Mouse (Mus musculus) gonadal fat pad, adult 2 months (tissue): ENCODE measurements around the gene Rbm14. TPM values are rescaled to one million over a fixed set of nuclear protein-coding genes. Genes with fewer than 3 reads are reported as not detected.
A peak's percentile ranks its signal among the peaks of the same experiment; 100 is the strongest.
"Not testable (repeated sequence)": the region's sequence is repeated elsewhere in the genome, so short reads cannot be mapped to it uniquely, and the experiment has no call there.

Experiments used
- DNase-seq: peaks from one replicate; pipeline ENCODE4 v3.0.0-alpha.2; 2012; ENCODE audit warnings: low read depth
- polyA plus RNA-seq: library from polyadenylated mRNA; depleted of rRNA; stranded (reverse); fragments of >200 nt; gene quantifications from 2 replicates; pipeline ENCODE4 v1.2.3, GENCODE M21; 2012

The Rbm14 gene
- polyA plus RNA-seq, 1 experiment: 35.1 TPM

DNA sequence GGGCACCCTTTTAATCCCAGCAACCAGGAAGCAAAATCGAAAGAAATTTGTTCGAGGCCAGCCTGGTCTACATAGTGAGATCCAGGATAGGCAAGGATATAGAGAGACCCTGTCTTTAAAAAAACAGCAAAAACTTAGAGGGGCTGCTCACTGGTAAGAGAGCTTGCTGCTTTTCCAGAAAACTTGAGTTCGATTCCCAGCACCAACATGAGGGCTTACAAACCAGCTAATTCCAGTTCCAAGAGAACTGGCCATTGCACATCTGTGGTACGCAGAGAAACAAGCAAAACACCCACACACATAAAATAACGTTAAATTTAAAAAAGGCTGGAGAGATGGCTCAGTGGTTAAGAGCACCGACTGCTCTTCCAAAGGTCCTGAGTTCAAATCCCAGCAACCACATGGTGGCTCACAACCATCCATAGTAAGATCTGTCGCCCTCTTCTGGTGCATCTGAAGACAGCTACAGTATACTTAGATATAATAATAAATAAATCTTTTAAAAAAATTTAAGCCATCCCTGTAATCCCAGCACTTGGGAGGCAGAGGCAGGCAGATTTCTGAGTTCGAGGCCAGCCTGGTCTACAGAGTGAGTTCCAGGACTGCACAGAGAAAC, 1.0 kb upstream of the Rbm14 start:
- not testable (repeated sequence) for DNase-seq

DNA sequence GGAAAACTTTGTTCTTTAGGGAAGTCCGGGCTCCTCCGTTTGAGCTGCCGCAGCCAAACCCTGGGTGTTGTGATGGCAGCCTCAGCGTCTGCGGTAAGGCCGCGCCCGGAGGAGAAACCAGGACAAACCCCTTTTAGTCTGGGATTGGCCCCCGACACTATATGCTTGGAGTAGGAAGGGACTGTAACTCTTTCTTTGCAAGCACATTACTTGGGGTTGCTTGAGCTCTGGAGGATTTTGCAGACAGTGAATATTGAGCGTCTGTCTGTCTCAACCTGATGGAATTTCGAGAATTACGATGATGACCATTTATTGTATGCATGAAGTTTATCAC, 442 bp upstream of the Rbm14 start:
- no peak for DNase-seq

DNA sequence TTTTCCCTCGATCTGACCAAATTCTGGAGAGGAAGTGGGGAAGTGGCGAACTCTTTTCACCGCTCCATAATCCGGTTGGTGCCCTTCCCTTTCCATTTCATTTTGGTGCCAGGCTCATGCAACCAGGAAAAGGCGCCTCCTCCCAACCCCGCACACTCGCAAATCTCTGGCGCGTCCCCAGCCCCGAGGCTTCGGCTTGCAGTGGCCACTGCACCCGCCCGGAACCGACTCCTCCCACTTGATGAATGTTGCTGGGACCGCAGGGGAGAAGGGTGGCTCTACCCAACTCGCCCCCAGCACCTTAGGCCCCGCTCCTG, 730 bp downstream of the Rbm14 start:
- DNase-seq: no peak

DNA sequence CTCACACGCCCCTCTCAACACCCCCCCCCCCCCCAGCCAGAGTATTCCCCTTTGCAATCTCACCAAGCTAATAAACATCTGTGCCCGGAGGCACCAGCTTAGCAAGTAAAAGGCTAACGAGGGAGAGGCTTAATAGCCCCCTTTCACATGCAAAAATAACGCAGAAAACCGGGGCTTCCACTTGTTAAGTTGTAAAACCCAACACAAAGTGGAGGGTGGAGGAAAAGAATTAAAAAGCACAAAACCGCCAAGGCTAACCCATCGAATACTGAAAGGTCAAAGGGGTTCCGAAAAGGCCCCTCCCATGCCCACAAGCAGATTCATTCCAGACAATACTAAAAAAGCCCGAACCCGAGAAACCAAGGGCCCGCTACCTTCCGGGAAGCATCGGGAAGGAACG, 1.1 kb downstream of the Rbm14 start:
- no peak for DNase-seq

DNA sequence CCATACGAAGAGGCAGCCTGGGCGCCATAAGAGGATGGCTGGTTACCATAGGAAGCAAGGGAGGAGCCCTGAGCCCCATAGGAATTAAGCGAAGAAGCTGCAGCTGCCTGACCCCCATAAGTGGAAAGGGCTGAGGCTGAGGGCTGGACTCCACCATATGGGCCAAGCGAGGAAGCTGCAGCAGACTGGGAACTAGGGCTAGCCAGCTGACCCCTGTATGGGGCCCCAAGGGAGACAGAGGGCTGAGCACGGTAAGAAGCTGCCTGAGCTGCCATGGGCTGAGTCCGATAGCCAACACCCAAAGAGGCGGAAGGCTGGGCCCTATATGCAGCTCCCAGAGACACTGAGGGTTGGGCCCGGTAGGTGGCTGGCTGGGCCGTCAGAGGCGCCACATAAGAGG, 8.2 kb downstream of the Rbm14 start:
- no peak for DNase-seq

- DNase-seq: no peak
These were observed 8.7 kb downstream of the Rbm14 start for GRCm38 (mm10) chr19:4802691-4803091.

GRCm38 (mm10) chr19:4799083-4799482, 12.4 kb downstream of the Rbm14 start:
- DNase-seq: no peak

GRCm38 (mm10) chr19:4797846-4798245, 13.6 kb downstream of the Rbm14 start:
- no peak for DNase-seq

- DNase-seq: no peak
These were observed 15.5 kb downstream of the Rbm14 start for GRCm38 (mm10) chr19:4795929-4796328.

GRCm38 (mm10) chr19:4793831-4794422, 17.5 kb downstream of the Rbm14 start, which contains the start of gene Rbm4:
Gene Rbm4 (minus strand): TSS chr19:4793901.
- DNase-seq: peak; percentile 99

GRCm38 (mm10) chr19:4793281-4793830, 18.1 kb downstream of the Rbm14 start:
- DNase-seq: no peak

DNA sequence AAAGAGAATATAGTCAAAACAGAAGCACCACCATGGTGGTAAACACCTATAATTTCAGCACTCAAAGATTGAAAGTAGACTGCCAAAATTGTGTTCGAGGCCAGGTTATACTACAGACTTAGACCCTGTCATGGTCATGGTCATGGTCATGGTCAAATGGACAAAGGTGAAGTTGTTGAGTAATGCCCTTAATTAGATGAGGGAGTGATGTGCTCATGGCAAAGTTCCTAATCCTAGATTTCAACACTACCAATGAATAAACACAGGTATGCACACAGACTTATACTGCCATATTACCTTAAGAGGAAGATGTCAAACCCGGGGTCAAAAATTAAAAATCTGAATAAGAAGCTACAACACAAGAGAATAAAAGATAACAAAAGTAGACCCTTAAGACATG, 25.1 kb downstream of the Rbm14 start:
- peak; percentile 42 for DNase-seq

DNA sequence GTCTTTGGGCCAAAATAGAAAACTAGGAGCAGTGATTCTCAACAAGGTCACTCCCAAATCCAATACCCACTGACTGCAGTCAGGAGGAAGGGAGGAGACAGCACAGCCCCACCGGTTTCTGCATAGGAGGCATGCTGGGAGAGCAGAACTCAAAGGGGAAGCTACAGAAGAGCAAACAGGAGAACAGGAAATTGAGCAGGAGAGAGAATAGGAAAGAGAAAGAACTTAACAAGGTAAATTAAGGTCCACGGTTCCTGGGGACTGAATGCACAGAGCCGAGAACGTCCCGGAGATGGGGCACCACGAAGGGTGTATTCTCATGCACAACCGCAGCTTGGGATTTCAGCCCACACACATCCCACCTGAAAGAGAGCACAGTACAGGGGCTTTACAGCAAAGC, 26.2 kb downstream of the Rbm14 start:
- DNase-seq: no peak

- DNase-seq: no peak
These were observed 28.5 kb downstream of the Rbm14 start for GRCm38 (mm10) chr19:4782891-4783290.

- no peak for DNase-seq
These were observed 38.6 kb downstream of the Rbm14 start for GRCm38 (mm10) chr19:4772785-4773184.

- DNase-seq: no peak
These were observed 43.8 kb downstream of the Rbm14 start for GRCm38 (mm10) chr19:4767507-4768148.

GRCm38 (mm10) chr19:4762876-4763275, 48.6 kb downstream of the Rbm14 start:
- DNase-seq: no peak

DNA sequence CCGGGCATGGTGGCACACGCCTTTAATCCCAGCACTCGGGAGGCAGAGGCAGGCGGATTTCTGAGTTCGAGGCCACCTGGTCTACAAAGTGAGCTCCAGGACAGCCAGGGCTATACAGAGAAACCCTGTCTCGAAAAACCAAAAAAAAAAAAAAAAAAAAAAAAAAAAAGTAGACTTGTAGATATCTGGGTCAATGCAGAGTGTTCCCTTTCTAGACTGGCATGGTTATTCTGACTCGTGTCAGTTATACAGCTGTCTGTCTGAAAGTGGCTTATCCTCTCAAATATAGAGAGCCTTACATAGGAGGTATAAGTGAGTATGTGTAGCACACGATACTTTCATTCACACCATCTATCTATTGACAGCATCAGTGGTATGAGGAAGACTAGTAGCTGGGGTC, 50.9 kb downstream of the Rbm14 start:
- not testable (repeated sequence) for DNase-seq

GRCm38 (mm10) chr19:4756921-4757320, 54.5 kb downstream of the Rbm14 start:
- DNase-seq: no peak

DNA sequence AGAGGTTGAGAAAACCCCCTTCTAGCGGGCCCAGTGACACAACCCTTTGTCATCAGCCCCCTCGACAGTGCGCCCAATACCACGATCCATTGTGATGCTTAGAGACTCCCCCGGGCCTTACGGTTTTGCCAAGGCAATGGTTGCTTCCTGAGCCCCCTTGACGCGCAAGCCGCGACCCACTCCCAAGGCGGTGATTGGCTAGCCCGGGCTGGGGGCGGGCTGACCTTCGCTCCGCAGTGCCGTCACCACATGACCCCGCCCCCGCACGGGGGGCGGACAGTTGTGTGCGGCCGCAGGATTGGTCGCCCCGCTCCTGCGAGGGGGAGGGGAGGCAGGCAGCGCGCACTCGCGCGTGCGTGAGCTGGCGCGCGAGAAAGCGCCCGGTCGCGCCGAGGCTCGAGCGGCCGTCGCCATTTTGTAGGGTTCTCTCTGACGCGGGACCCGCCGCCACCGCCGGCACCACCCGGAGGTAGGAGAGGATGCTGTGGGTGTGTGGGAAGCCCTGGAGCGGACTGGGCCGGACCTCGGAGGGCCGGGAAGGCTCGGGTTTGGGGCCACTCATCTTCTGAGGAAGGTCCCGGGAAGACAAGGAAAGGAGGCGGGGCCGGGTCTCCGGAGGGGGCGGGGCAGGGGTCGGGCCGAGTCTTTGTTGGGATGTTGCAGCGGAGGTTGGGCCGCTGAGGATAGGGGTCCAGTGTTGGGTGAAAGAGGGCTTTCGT, 55.1 kb downstream of the Rbm14 start, which contains the start of gene Rbm4b:
TSS of gene Rbm4b (plus strand) at position 305 of the 719 bp plus-strand sequence.
- no peak for DNase-seq

DNA sequence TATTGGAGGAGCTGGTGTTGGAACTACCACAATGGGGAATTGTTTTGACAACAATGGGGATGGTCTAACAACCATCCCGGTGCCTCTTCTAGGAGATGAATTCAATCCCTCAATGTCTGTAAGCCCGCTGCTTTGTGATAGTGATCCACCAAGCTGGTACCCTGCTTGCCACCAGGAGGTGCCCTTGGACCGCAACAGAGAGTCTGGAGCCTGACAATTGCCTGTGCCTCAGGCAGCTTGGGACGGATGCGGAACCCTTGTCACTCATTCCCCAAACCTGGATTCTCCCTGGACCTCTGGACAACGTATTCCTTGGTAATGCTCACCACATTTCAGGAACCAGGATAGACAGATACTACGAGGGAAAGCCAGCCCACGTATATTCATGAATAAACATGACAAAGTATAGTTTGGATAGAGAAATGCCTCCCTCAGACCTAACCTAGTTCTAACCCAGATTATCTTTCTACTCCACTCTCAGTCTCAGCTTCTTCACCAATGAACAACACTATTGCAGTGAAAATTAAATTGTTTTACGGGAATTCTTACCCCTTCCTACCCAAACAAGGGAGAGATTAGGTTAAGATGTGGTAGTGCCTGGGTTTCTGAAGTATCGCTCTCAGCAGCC, 55.8 kb downstream of the Rbm14 start:
- DNase-seq: no peak
